Mouse (Mus musculus) bone marrow macrophage, adult 2 months (primary cell): ENCODE data around the gene Prdm11.

Experiments used
- CTCF ChIP-seq: IDR thresholded peaks from 2 replicates; pipeline ENCODE4 v1.5.1; 2012; ENCODE audit warnings: low read depth, mild to moderate bottlenecking, low read length, moderate library complexity
- POLR2A ChIP-seq: IDR thresholded peaks from 2 replicates; pipeline ENCODE4 v1.6.1; 2012; ENCODE audit warnings: mild to moderate bottlenecking, low read depth, low read length, borderline replicate concordance

DNA sequence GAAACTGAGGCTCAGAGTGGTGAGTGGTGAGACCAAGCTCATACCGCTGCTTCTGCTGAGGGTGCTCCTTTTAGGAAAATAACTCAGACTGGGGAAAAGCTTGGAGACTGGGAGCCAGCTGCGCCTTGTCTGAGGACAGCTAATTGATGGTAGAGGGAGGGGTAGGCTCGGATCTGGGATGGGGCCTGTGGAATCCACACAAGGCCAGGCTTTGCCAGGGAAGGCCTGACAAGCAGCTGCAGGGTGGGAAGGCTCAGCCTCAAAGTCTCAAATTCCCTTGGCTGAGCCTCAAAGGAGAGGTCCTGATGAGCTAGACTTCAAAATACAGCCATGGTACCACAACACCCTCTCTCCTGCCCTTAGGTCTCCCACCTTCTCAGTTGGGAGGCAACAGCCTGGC is 36.9 kb upstream of the Prdm11 start:
- TF ChIP-seq CTCF (no peak), POLR2A (no peak)
